24 mouse cellular contexts compared by ENCODE assay signal in the genomic region with DNA sequence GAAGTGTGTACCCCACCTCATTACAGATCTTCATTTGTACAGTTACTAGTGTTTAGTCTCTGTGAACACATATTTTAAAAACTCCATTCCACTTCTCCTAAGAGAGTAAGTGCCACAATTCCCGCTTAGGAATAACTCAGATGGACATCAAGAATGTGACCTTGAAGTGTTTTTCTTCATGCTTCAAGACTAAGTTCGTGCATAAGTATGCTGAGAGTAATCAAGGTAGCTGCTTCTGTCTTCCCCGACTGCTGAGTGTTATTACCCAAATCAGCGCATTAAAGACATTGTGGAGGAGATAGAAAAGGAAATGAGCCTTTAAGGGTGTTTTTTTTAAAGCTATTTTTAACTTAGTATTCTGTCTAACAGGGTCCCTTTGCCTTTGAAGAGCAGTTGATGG.
DNase-seq lines count a peak whose midpoint lies in the region; ATAC-seq and TF ChIP-seq lines count a peak whose summit lies in the region.
"Had no signal": no experiment of that assay in that cellular context is flagged by ENCODE, and none has a peak within 500 bp of the region (broad histone marks: within the 10 kb centered on the region; RNA-seq: fewer than 3 reads in every experiment).

No protein-coding gene starts in this region.

- no peak for ATAC-seq in heart, embryonic 13.5 days (ENCODE audit: extremely low read depth, insufficient number of reproducible peaks, low FRiP score, low TSS enrichment)
- no peak for ATAC-seq in heart, embryonic 16.5 days (replicated peaks; ENCODE audit: extremely low read depth, insufficient read depth, low FRiP score)
- ATAC-seq in lung, embryonic 15.5 days (ENCODE audit: borderline replicate concordance, extremely low read depth, low FRiP score, low TSS enrichment) = 0 out of 2 replicates have a peak, but pooled peaks have one; percentile 19
- ATAC-seq in stomach, embryonic 15.5 days (ENCODE audit: insufficient read depth, low FRiP score, low read depth) = no peak
- no peak for ATAC-seq in stomach, postnatal 0 days (ENCODE audit: low FRiP score, low TSS enrichment)
- ATAC-seq: CD4-positive, CD25-positive, alpha-beta regulatory T cell, adult 4 months; forebrain, embryonic 14.5 days; forebrain, postnatal 0 days; hindbrain, postnatal 0 days; inflammation-experienced regulatory T-cells, adult 6 months had no signal

- H3K27me3 ChIP-seq in heart, embryonic 13.5 days (replicated peaks) = no peaks in the 10 kb centered on the region
- no peaks in the 10 kb centered on the region for H3K27me3 ChIP-seq in heart, embryonic 16.5 days (ENCODE audit: control insufficient read depth, insufficient read depth, low read length)
- H3K27me3 ChIP-seq in lung, embryonic 15.5 days = no peaks in the 10 kb centered on the region
- no peaks in the 10 kb centered on the region for H3K27me3 ChIP-seq in stomach, embryonic 15.5 days (replicated peaks)
- H3K27me3 ChIP-seq in stomach, postnatal 0 days (ENCODE audit: control insufficient read depth, insufficient read depth, low read length) = no peaks in the 10 kb centered on the region
- H3K27me3 ChIP-seq: embryonic facial prominence, embryonic 12.5 days; embryonic facial prominence, embryonic 15.5 days had no signal

- intact Hi-C loops in heart, postnatal 25 days (cut with DNase I) = no loop called here

- no peak for TF ChIP-seq CTCF in stomach, postnatal 0 days (IDR thresholded peaks at IDR 0.05; ENCODE audit: low read depth)

- no peaks in the 10 kb centered on the region for H3K9me3 ChIP-seq in heart, embryonic 13.5 days
- no peaks in the 10 kb centered on the region for H3K9me3 ChIP-seq in heart, embryonic 16.5 days (replicated peaks; ENCODE audit: control insufficient read depth, low read length)
- H3K9me3 ChIP-seq in lung, embryonic 15.5 days = no peaks in the 10 kb centered on the region
- no peaks in the 10 kb centered on the region for H3K9me3 ChIP-seq in stomach, embryonic 15.5 days
- no peaks in the 10 kb centered on the region for H3K9me3 ChIP-seq in stomach, postnatal 0 days (ENCODE audit: control insufficient read depth, low read length)
- H3K9me3 ChIP-seq: embryonic facial prominence, embryonic 12.5 days; embryonic facial prominence, embryonic 15.5 days had no signal

- peaks cover 17% of the 10 kb centered on the region for H3K4me1 ChIP-seq in heart, embryonic 13.5 days
- H3K4me1 ChIP-seq in heart, embryonic 16.5 days (ENCODE audit: control insufficient read depth, insufficient read depth, low read length) = peaks cover 10% of the 10 kb centered on the region
- 0 out of 2 replicates have a peak, but pooled peaks cover 12% of the 10 kb centered on the region for H3K4me1 ChIP-seq in lung, embryonic 15.5 days
- H3K4me1 ChIP-seq in stomach, embryonic 15.5 days = no peaks in the 10 kb centered on the region
- no peaks in the 10 kb centered on the region for H3K4me1 ChIP-seq in stomach, postnatal 0 days (replicated peaks; ENCODE audit: control insufficient read depth, insufficient read depth)
- H3K4me1 ChIP-seq: embryonic facial prominence, embryonic 12.5 days; embryonic facial prominence, embryonic 15.5 days had no signal

- no peak overlapping the region for H3K9ac ChIP-seq in heart, embryonic 13.5 days
- no peak overlapping the region for H3K9ac ChIP-seq in heart, embryonic 16.5 days (ENCODE audit: low read length)
- H3K9ac ChIP-seq in lung, embryonic 15.5 days = no peak overlapping the region
- H3K9ac ChIP-seq in stomach, embryonic 15.5 days = no peak overlapping the region
- H3K9ac ChIP-seq in stomach, postnatal 0 days (ENCODE audit: low read length) = no peak overlapping the region
- H3K9ac ChIP-seq: embryonic facial prominence, embryonic 12.5 days; embryonic facial prominence, embryonic 15.5 days; forebrain, postnatal 0 days; hindbrain, embryonic 14.5 days had no signal

- TF ChIP-seq EP300 in stomach, postnatal 0 days (optimal IDR thresholded peaks at IDR 0.05) = no peak

- no peak for DNase-seq in heart, postnatal 25 days (ENCODE audit: low spot score)
- DNase-seq in heart, postnatal 4 days = no peak
- no peak for DNase-seq in lung, postnatal 36 days
- DNase-seq in stomach, postnatal 0 days (ENCODE audit: low spot score) = no peak
- DNase-seq: adrenal gland, adult 2 months; adrenal gland, postnatal 14 days; cerebellum, adult 11 months; cerebellum, adult 2 months; cerebellum, adult 9-11 months; cerebellum, postnatal 25 days; forebrain, postnatal 0 days; gastrocnemius, adult 2 months; gastrocnemius, postnatal 14 days had no signal

- no peaks in the 10 kb centered on the region for H3K36me3 ChIP-seq in heart, embryonic 13.5 days
- H3K36me3 ChIP-seq in heart, embryonic 16.5 days (ENCODE audit: control insufficient read depth, insufficient read depth) = no peaks in the 10 kb centered on the region
- H3K36me3 ChIP-seq in lung, embryonic 15.5 days = no peaks in the 10 kb centered on the region
- H3K36me3 ChIP-seq in stomach, embryonic 15.5 days = no peaks in the 10 kb centered on the region
- no peaks in the 10 kb centered on the region for H3K36me3 ChIP-seq in stomach, postnatal 0 days (ENCODE audit: control insufficient read depth, insufficient read depth, low read length)
- H3K36me3 ChIP-seq: embryonic facial prominence, embryonic 12.5 days; embryonic facial prominence, embryonic 15.5 days had no signal

- H3K4me3 ChIP-seq in heart, embryonic 13.5 days = no peak overlapping the region
- H3K4me3 ChIP-seq in heart, embryonic 16.5 days (ENCODE audit: low read length) = no peak overlapping the region
- H3K4me3 ChIP-seq in lung, embryonic 15.5 days = no peak overlapping the region
- H3K4me3 ChIP-seq in stomach, embryonic 15.5 days (replicated peaks) = no peak overlapping the region
- H3K4me3 ChIP-seq in stomach, postnatal 0 days (ENCODE audit: low read depth, low read length) = no peak overlapping the region
- H3K4me3 ChIP-seq: embryonic facial prominence, embryonic 12.5 days; embryonic facial prominence, embryonic 15.5 days; gastrocnemius, adult 2 months had no signal

- H3K27ac ChIP-seq in heart, embryonic 13.5 days (replicated peaks) = peak overlapping the region; percentile 34; the same call in 1 of the 2 replicates
- H3K27ac ChIP-seq in heart, embryonic 16.5 days (ENCODE audit: low read length) = peak overlapping the region; percentile 64
- peak overlapping the region; percentile 82 for H3K27ac ChIP-seq in lung, embryonic 15.5 days
- peak overlapping the region; percentile 11; the same call in 1 of the 2 replicates for H3K27ac ChIP-seq in stomach, embryonic 15.5 days
- no peak overlapping the region for H3K27ac ChIP-seq in stomach, postnatal 0 days (replicated peaks)
- H3K27ac ChIP-seq: embryonic facial prominence, embryonic 12.5 days; embryonic facial prominence, embryonic 15.5 days; gastrocnemius, adult 2 months; hindbrain, embryonic 14.5 days; hindbrain, postnatal 0 days had no signal

- H3K4me2 ChIP-seq in heart, embryonic 13.5 days = peak overlapping the region; percentile 30
- H3K4me2 ChIP-seq in heart, embryonic 16.5 days (ENCODE audit: low read depth, low read length) = peak overlapping the region; percentile 23
- H3K4me2 ChIP-seq in lung, embryonic 15.5 days = no peak overlapping the region
- H3K4me2 ChIP-seq in stomach, embryonic 15.5 days = no peak overlapping the region
- H3K4me2 ChIP-seq in stomach, postnatal 0 days (replicated peaks; ENCODE audit: low read depth) = no peak overlapping the region
- H3K4me2 ChIP-seq: embryonic facial prominence, embryonic 12.5 days; embryonic facial prominence, embryonic 15.5 days; hindbrain, embryonic 14.5 days had no signal

- WGBS in heart, embryonic 13.5 days = 16% methylated on average over 4 of the region's 4 CpGs
- WGBS in heart, embryonic 16.5 days = 18% methylated on average over 4 of the region's 4 CpGs
- 20% methylated on average over 4 of the region's 4 CpGs for WGBS in lung, embryonic 15.5 days
- 40% methylated on average over 4 of the region's 4 CpGs for WGBS in stomach, embryonic 15.5 days
- WGBS in stomach, postnatal 0 days = 47% methylated on average over 4 of the region's 4 CpGs

Comparison
In these comparisons a context has a peak if more than half of its experiments do, and no peak if none do; other contexts are left out.
1. H3K4me2 ChIP-seq: peak in heart, embryonic 13.5 days (single experiment) and heart, embryonic 16.5 days (single experiment); none in lung, embryonic 15.5 days (single experiment), stomach, embryonic 15.5 days (single experiment) and stomach, postnatal 0 days (single experiment).